Comparison of ENCODE assay signal across 9 mouse cellular contexts in the genomic region with DNA sequence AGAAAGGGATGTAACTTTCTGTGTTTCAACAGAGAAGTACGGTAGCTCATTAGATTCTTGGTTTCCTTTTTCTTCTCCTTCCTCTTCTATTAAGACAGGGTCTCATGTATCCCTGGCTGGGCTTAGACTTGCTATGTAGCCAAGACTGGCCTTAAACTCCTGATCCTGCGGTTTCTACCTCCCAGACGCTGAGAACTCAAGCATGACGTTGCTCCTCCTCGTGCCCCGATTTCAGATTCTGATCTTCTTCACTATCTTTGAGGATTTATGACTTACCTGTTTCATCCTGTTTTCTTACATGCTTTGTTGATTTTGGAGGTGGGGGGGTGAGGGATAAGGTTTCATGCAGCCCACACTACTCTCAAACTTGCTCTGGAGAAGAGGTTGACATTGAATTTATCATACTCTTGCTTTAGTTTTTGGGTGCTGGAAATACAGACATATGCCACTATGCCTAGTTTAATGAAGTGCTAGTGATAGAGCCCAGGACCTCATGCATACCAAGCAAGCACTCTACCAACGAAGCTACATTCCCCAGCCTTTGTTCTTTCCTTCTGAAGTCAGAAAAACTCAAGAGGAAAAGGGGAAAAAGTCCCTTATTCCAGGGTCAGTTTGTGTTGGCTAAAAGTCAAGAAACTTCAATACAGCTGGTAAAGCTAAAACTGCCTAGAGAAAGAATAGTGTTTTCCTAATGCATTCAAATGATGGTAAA. TPM values are rescaled to one million over a fixed set of nuclear protein-coding genes. Genes with fewer than 3 reads are reported as not detected.
DNase-seq lines count a peak whose midpoint lies in the region; ATAC-seq lines count a peak whose summit lies in the region.
"Had no signal": no experiment of that assay in that cellular context is flagged by ENCODE, and none has a peak within 500 bp of the region (broad histone marks: within the 10 kb centered on the region; RNA-seq: fewer than 3 reads in every experiment).

No protein-coding gene starts in this region.

- H3K4me3 ChIP-seq in embryonic facial prominence, embryonic 13.5 days, result no peak overlapping the region
- H3K4me3 ChIP-seq in embryonic facial prominence, embryonic 10.5 days, result no peak overlapping the region
- H3K4me3 ChIP-seq in hindbrain, embryonic 15.5 days, result no peak overlapping the region
- H3K4me3 ChIP-seq in hindbrain, embryonic 10.5 days, result no peak overlapping the region
- no peak overlapping the region for H3K4me3 ChIP-seq in lung, embryonic 16.5 days (ENCODE audit: low read length)
- H3K4me3 ChIP-seq in liver, embryonic 16.5 days (ENCODE audit: low read depth, low read length), result peak overlapping the region; percentile 93

- no peaks in the 10 kb centered on the region for H3K9me3 ChIP-seq in embryonic facial prominence, embryonic 13.5 days
- H3K9me3 ChIP-seq in embryonic facial prominence, embryonic 10.5 days, result no peaks in the 10 kb centered on the region
- H3K9me3 ChIP-seq in hindbrain, embryonic 15.5 days, result no peaks in the 10 kb centered on the region
- no peaks in the 10 kb centered on the region for H3K9me3 ChIP-seq in hindbrain, embryonic 10.5 days
- no peaks in the 10 kb centered on the region for H3K9me3 ChIP-seq in lung, embryonic 16.5 days (ENCODE audit: control insufficient read depth, low read length)
- no peaks in the 10 kb centered on the region for H3K9me3 ChIP-seq in liver, embryonic 16.5 days (replicated peaks; ENCODE audit: control insufficient read depth, low read length)

- H3K4me1 ChIP-seq in embryonic facial prominence, embryonic 13.5 days, result peaks cover 36% of the 10 kb centered on the region
- peaks cover 41% of the 10 kb centered on the region for H3K4me1 ChIP-seq in embryonic facial prominence, embryonic 10.5 days
- peaks cover 36% of the 10 kb centered on the region for H3K4me1 ChIP-seq in hindbrain, embryonic 15.5 days (replicated peaks)
- peaks cover 38% of the 10 kb centered on the region for H3K4me1 ChIP-seq in hindbrain, embryonic 10.5 days (replicated peaks)
- peaks cover 34% of the 10 kb centered on the region for H3K4me1 ChIP-seq in lung, embryonic 16.5 days (replicated peaks; ENCODE audit: control insufficient read depth, insufficient read depth, low read length)
- peaks cover 70% of the 10 kb centered on the region for H3K4me1 ChIP-seq in liver, embryonic 16.5 days (ENCODE audit: control insufficient read depth, low read depth, low read length)

- 73% methylated on average over 7 of the region's 7 CpGs for whole genome bisulfite sequencing in embryonic facial prominence, embryonic 13.5 days
- WGBS in embryonic facial prominence, embryonic 10.5 days, result 91% methylated on average over 7 of the region's 7 CpGs
- WGBS in hindbrain, embryonic 15.5 days, result 92% methylated on average over 7 of the region's 7 CpGs
- 93% methylated on average over 7 of the region's 7 CpGs for WGBS in hindbrain, embryonic 10.5 days
- 64% methylated on average over 7 of the region's 7 CpGs for WGBS in lung, embryonic 16.5 days
- WGBS in liver, embryonic 16.5 days (ENCODE audit: insufficient replicate concordance), result 79% methylated on average over 7 of the region's 7 CpGs

- H3K9ac ChIP-seq in embryonic facial prominence, embryonic 13.5 days, result no peak overlapping the region
- H3K9ac ChIP-seq in hindbrain, embryonic 15.5 days, result no peak overlapping the region
- no peak overlapping the region for H3K9ac ChIP-seq in lung, embryonic 16.5 days (ENCODE audit: low read length)
- H3K9ac ChIP-seq in liver, embryonic 16.5 days (ENCODE audit: low read depth, low read length), result peak overlapping the region; percentile 90

- no peaks in the 10 kb centered on the region for H3K27me3 ChIP-seq in embryonic facial prominence, embryonic 13.5 days
- no peaks in the 10 kb centered on the region for H3K27me3 ChIP-seq in embryonic facial prominence, embryonic 10.5 days (replicated peaks; ENCODE audit: low read depth, poor library complexity, severe bottlenecking)
- H3K27me3 ChIP-seq in hindbrain, embryonic 15.5 days, result no peaks in the 10 kb centered on the region
- no peaks in the 10 kb centered on the region for H3K27me3 ChIP-seq in hindbrain, embryonic 10.5 days (ENCODE audit: insufficient read depth, poor library complexity, severe bottlenecking)
- H3K27me3 ChIP-seq in lung, embryonic 16.5 days (ENCODE audit: control insufficient read depth, insufficient read depth, low read depth, low read length), result no peaks in the 10 kb centered on the region
- H3K27me3 ChIP-seq in liver, embryonic 16.5 days (ENCODE audit: control insufficient read depth, insufficient read depth, low read depth, low read length), result no peaks in the 10 kb centered on the region

- 0 out of 2 replicates have a peak overlapping the region, but pooled peaks have one; percentile 60 for H3K27ac ChIP-seq in embryonic facial prominence, embryonic 13.5 days
- no peak overlapping the region for H3K27ac ChIP-seq in embryonic facial prominence, embryonic 10.5 days (replicated peaks)
- no peak overlapping the region for H3K27ac ChIP-seq in hindbrain, embryonic 15.5 days (replicated peaks)
- no peak overlapping the region for H3K27ac ChIP-seq in hindbrain, embryonic 10.5 days
- peak overlapping the region; percentile 76 for H3K27ac ChIP-seq in lung, embryonic 16.5 days (ENCODE audit: low read length)
- H3K27ac ChIP-seq in liver, embryonic 16.5 days (ENCODE audit: low read length), result peak overlapping the region; percentile 59

- H3K36me3 ChIP-seq in embryonic facial prominence, embryonic 13.5 days, result peaks cover 28% of the 10 kb centered on the region
- peaks cover 34% of the 10 kb centered on the region for H3K36me3 ChIP-seq in embryonic facial prominence, embryonic 10.5 days (replicated peaks)
- peaks cover 16% of the 10 kb centered on the region for H3K36me3 ChIP-seq in hindbrain, embryonic 15.5 days
- peaks cover 39% of the 10 kb centered on the region for H3K36me3 ChIP-seq in hindbrain, embryonic 10.5 days
- H3K36me3 ChIP-seq in lung, embryonic 16.5 days (ENCODE audit: control insufficient read depth, insufficient read depth, low read length), result peaks cover 9% of the 10 kb centered on the region
- peaks cover 24% of the 10 kb centered on the region for H3K36me3 ChIP-seq in liver, embryonic 16.5 days (ENCODE audit: control insufficient read depth, insufficient read depth)

- DNase-seq in embryonic facial prominence, embryonic 10.5 days (ENCODE audit: low spot score), result no peak
- DNase-seq in hindbrain, embryonic 10.5 days (ENCODE audit: low spot score), result no peak
- DNase-seq in lung, postnatal 25 days (ENCODE audit: low spot score), result no peak
- DNase-seq: cerebellum, postnatal 10 days had no signal

- H3K4me2 ChIP-seq in embryonic facial prominence, embryonic 13.5 days, result no peak overlapping the region
- 0 out of 2 replicates have a peak overlapping the region, but pooled peaks have one; percentile 81 for H3K4me2 ChIP-seq in hindbrain, embryonic 15.5 days
- H3K4me2 ChIP-seq in lung, embryonic 16.5 days (ENCODE audit: low read depth, low read length), result no peak overlapping the region
- H3K4me2 ChIP-seq in liver, embryonic 16.5 days (ENCODE audit: low read depth, low read length), result peak overlapping the region; percentile 89

- no peak for ATAC-seq in embryonic facial prominence, embryonic 13.5 days (ENCODE audit: insufficient number of reproducible peaks, insufficient read depth, low FRiP score, low TSS enrichment, low read depth)
- no peak for ATAC-seq in hindbrain, embryonic 15.5 days (ENCODE audit: low FRiP score, low read depth)
- ATAC-seq in lung, embryonic 16.5 days (ENCODE audit: low read depth), result peak; percentile 48
- ATAC-seq in liver, embryonic 16.5 days (ENCODE audit: low read depth), result no peak
- no peak for ATAC-seq in megakaryocyte, adult 5-6 weeks (ENCODE audit: poor library complexity, severe bottlenecking)

RNA-seq across cellular contexts. Expression of gene Txnrd2, which starts 2.8 kb away (rescaled TPM):
- polyA plus RNA-seq in embryonic facial prominence, embryonic 13.5 days (2015; fragmentation: Nextera tagmentation; extraction: Ambion mirVana), result 14.9 and 17.7 TPM in 2 replicates
- 27.9 and 32.3 TPM in 2 replicates for polyA plus RNA-seq in embryonic facial prominence, embryonic 10.5 days (2016; fragmentation: Nextera tagmentation; extraction: Ambion mirVana)
- polyA plus RNA-seq in hindbrain, embryonic 15.5 days (2015; fragmentation: Nextera tagmentation; extraction: Ambion mirVana), result 31.0 and 31.7 TPM in 2 replicates
- polyA plus RNA-seq in hindbrain, embryonic 10.5 days (2016; fragmentation: Nextera tagmentation; extraction: Ambion mirVana), result 30.5 and 34.7 TPM in 2 replicates
- 22.0 and 22.1 TPM in 2 replicates for polyA plus RNA-seq in lung, embryonic 16.5 days (2015; fragmentation: Nextera tagmentation; extraction: Ambion mirVana)
- polyA plus RNA-seq in liver, embryonic 16.5 days (2015; fragmentation: Nextera tagmentation; extraction: Ambion mirVana), result 98.3 and 106 TPM in 2 replicates
- 10.3 and 11.8 TPM in 2 replicates for total RNA-seq in megakaryocyte, adult 5-6 weeks (2015)
- 7.0 and 9.3 TPM in 2 replicates for total RNA-seq in megakaryocyte, adult 5-6 weeks (2017)

RNA-seq across cellular contexts. Expression of gene Comt, which starts 3.3 kb away (rescaled TPM):
- polyA plus RNA-seq in embryonic facial prominence, embryonic 13.5 days (2015; fragmentation: Nextera tagmentation; extraction: Ambion mirVana), result 73.9 and 78.8 TPM in 2 replicates
- polyA plus RNA-seq in embryonic facial prominence, embryonic 10.5 days (2016; fragmentation: Nextera tagmentation; extraction: Ambion mirVana), result 56.2 and 58.4 TPM in 2 replicates
- polyA plus RNA-seq in hindbrain, embryonic 15.5 days (2015; fragmentation: Nextera tagmentation; extraction: Ambion mirVana), result 106 and 113 TPM in 2 replicates
- polyA plus RNA-seq in hindbrain, embryonic 10.5 days (2016; fragmentation: Nextera tagmentation; extraction: Ambion mirVana), result 62.5 and 67.9 TPM in 2 replicates
- polyA plus RNA-seq in lung, embryonic 16.5 days (2015; fragmentation: Nextera tagmentation; extraction: Ambion mirVana), result 124 and 125 TPM in 2 replicates
- polyA plus RNA-seq in liver, embryonic 16.5 days (2015; fragmentation: Nextera tagmentation; extraction: Ambion mirVana), result 85.1 and 86.9 TPM in 2 replicates
- 37.8 and 40.8 TPM in 2 replicates for total RNA-seq in megakaryocyte, adult 5-6 weeks (2015)
- 40.1 and 43.8 TPM in 2 replicates for total RNA-seq in megakaryocyte, adult 5-6 weeks (2017)

Comparison
In these comparisons a context has a peak if more than half of its experiments do, and no peak if none do; other contexts are left out.
1. H3K27ac ChIP-seq: peak in embryonic facial prominence, embryonic 13.5 days (single experiment), lung, embryonic 16.5 days (single experiment) and liver, embryonic 16.5 days (single experiment); none in embryonic facial prominence, embryonic 10.5 days (single experiment), hindbrain, embryonic 15.5 days (single experiment) and hindbrain, embryonic 10.5 days (single experiment).
2. H3K4me2 ChIP-seq: peak in hindbrain, embryonic 15.5 days (single experiment) and liver, embryonic 16.5 days (single experiment); none in embryonic facial prominence, embryonic 13.5 days (single experiment) and lung, embryonic 16.5 days (single experiment).